Mouse (Mus musculus): Measurements from ENCODE around the gene Olfr205.
"Not testable (repeated sequence)": the region's sequence is repeated elsewhere in the genome, so short reads cannot be mapped to it uniquely, and the experiment has no call there.

Gene Olfr205

GRCm38 (mm10) chr16:59331038-59331437 lies at the start of gene Olfr205:
Gene Olfr205, minus strand, starts transcription at chr16:59331138.
- no peak for DNase-seq

DNA sequence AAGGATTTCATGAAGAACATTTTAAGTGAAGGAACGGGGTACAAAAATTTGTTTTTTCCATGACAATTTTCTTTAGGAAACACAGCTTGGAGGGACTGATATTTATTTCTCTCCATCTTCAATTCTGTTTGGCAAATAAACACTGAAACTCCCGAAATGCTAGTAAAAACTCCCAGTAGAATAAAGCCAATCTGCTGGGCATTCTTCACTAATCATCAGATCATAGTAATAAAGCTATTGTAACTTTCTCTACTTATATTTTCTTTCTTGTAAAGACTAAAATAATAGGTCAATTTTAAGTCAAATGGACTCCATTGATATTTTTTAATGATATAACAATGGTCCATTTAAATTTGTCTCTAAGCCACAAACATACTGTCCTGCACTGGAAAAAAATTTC lies 33.0 kb upstream of the Olfr205 start, which contains the start of gene Olfr209:
Gene Olfr209 (minus strand): TSS at position 101 of the 400 bp plus-strand sequence.
- DNase-seq, result no peak

GRCm38 (mm10) chr16:59349146-59349545 lies 18.2 kb upstream of the Olfr205 start, which contains the start of gene Olfr206:
Gene Olfr206, minus strand, starts transcription at chr16:59349246.
- no peak for DNase-seq

DNA sequence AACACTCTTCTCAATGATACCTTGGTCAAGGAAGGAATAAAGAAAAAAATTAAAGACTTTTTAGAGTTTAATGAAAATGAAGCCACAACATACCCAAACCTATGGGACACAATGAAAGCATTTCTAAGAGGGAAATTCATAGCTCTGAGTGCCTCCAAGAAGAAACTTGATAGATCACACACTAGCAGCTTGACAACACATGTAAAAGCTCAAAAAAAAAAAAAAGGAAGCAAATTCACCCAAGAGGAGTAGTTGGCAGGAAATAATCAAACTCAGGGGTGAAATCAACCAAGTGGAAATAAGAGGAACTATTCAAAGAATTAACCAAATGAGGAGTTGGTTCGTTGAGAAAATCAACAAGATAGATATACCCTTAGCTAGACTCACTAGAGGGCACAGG lies 7.7 kb downstream of the Olfr205 start:
- not testable (repeated sequence) for DNase-seq

DNA sequence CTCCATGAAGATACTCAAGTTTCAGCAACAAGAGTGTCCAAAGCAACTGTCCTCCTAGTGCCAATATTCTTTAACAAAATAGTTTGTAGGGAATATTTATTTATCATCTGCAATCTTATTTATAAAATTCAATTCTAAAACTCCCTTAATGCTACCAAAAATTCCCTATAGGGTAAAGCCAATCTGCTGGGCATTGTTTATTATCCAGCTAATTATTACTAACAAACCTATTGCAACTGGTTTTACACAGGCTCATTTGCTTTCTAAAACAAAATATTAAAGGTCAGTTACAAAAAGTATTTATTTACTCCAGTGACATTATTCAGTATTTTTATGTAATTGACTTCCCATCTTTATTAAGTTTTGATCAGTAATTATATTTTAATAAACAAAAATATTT lies 12.8 kb downstream of the Olfr205 start, which contains the start of gene Olfr204:
Gene Olfr204 (minus strand): TSS at position 101 of the 400 bp plus-strand sequence.
- no peak for DNase-seq

DNA sequence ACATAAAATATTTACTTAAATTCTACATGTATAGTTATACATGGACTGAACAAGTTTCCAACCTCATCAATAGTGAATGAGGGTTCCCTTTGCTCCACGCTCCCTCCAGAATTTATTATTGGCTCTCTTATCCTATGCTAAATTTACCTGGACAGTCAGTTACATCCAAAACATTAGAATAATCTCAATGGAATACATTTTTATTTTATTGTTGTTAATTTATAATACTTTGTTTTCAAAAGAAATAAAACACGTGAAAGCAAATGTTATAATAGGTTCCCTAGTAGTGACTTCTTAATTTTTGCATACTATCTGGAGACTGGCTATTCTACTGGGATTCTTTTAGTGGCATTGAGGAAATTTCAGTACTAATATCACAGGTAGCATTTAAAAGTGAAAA lies 32.4 kb downstream of the Olfr205 start, which contains the start of gene Olfr203:
Gene Olfr203 (plus strand): TSS at position 301 of the 400 bp plus-strand sequence.
- DNase-seq, result no peak

DNA sequence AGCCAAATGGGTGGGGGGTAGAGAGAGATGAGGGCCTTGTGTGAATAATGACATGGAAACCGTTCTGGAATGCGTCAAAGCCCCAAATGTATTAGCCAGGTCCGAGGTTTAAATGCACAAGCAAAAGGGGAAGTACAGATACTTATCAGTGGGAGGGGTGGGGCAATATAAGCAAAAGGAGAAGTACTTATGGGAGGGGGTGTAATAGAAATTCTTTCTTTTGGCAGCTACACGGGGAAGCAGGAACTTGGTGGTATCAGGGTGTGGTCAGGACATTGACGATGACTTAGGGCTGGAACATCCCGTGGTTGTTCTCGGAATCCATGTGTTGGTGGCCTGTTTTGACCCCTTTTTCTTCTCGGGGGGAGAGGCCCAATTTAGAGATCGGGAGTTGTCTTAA lies 43.4 kb downstream of the Olfr205 start:
- DNase-seq, result not testable (repeated sequence)

DNA sequence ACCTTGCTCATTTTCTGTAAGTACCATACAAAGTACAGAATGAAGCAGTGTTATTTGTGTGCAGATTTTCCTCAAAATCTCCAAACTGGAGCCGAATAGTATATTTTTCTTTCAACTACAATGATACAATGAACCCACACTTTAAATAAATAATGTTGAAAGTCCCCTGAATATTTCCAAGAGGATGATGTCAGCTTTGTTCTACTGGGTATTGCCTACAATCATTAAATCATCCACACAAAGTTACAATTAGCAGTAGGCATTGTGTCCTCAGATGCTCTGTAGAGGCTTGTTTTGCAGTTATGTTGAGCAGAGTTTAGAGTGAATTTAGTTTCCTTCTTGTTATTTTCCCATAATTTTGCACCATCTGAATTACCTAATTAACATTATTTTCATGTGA lies 44.2 kb downstream of the Olfr205 start, which contains the start of gene Olfr202:
Gene Olfr202 (minus strand): TSS at position 101 of the 400 bp plus-strand sequence.
- no peak for DNase-seq

DNA sequence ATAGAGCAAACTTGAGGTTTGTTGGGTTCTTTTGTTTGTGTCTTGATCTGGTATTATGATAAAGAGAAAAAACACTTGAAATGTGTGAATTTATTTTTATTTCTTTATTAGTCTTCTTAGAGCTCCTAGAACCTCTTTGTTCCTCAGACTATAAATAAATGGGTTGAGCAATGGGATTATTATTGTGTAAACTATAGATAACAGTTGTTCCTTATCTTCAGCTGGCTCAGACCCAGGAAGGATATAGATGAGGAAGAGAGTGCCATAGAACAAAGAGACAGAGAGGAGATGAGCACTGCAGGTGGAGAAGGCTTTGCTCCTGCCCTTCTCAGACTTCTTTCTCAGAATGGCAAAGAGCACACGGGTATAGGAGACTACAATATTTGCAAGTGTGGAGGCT lies 47.5 kb downstream of the Olfr205 start:
- no peak for DNase-seq

GRCm38 (mm10) chr16:59280542-59280941 lies 50.4 kb downstream of the Olfr205 start:
- no peak for DNase-seq
